Mouse (Mus musculus) brain, adult 2 months (tissue): ENCODE measurements at regions not wholly inside any gene's neighbourhood (a gene's known extent, or its start where the extent isn't known, plus 50 kb on each side); places are given as distances from the start of the nearest gene placed in this dataset.
A peak's percentile ranks its signal among the peaks of the same experiment; 100 is the strongest.

ENCODE experiments used
- DNase-seq: peaks from one replicate; pipeline ENCODE4 v3.0.0; 2011; ENCODE audit warnings: low read depth, low spot score

- peak; percentile 19 for DNase-seq
These were observed 853.9 kb downstream of the Edem1 start for GRCm38 (mm10) chr6:109682360-109682759.

DNA sequence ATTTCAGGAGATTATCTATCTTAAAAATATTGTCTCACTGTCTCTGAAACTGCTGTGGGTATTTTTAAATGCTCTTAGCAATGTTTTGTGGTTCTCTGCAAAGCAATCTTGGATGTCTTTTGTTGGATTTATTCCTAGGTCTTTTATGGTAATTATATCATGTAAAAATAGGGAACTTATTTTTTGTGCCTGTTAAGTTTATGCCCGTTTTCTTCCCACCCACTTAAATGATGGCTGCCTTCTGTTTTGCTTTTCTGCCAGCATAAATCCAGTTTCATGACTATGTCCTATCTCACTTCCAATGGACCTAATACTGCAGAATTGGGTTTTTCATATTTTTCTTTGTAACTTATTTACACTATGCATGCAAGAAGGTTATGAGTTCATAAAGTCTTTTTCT is 901.6 kb downstream of the Edem1 start:
- peak; percentile 64 for DNase-seq

DNA sequence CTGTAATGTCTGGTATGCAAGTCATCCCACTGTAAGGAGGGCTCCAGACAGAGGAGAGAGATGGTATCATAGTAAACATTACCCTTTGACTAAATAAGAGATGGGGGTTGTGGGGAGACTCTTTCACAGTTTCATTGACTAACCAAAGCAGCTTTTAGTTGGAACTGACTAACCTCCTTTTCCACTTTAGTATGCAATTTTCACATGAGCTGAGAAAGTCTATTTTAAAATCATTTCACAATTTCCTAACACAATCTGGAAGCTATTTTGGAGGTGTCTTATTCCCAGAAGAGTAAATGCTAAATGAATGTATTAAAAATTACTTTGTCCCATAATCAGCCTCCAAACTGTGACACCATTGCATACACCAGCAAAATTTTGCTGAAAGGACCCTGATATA is 904.7 kb upstream of the Grm7 start:
- peak; percentile 71 for DNase-seq
